Mouse (Mus musculus): ENCODE results near the gene Slc7a3. TPM values are rescaled to one million over a fixed set of nuclear protein-coding genes. Genes with fewer than 3 reads are reported as not detected.

Gene Slc7a3
- polyA plus RNA-seq, 1 experiment from 2014 or later = 0.25 TPM

Other genes starting within 250 kb of the Slc7a3 start
- gene Tex11, start 26.4 kb downstream of the Slc7a3 start, polyA plus RNA-seq (2015; fragmentation: Nextera tagmentation; extraction: Ambion mirVana) = 0.17 and 0.32 TPM in 2 replicates
- 41.2 and 42.5 TPM in 2 replicates for gene Snx12, start 136.5 kb upstream of the Slc7a3 start, polyA plus RNA-seq (2015; fragmentation: Nextera tagmentation; extraction: Ambion mirVana)
- 1.4 and 1.7 TPM in 2 replicates for gene Foxo4, start 168.5 kb upstream of the Slc7a3 start, polyA plus RNA-seq (2015; fragmentation: Nextera tagmentation; extraction: Ambion mirVana)
- not detected in 2 replicates for gene Gm614, start 178.0 kb upstream of the Slc7a3 start, polyA plus RNA-seq (2015; fragmentation: Nextera tagmentation; extraction: Ambion mirVana)
- gene Il2rg, start 182.2 kb upstream of the Slc7a3 start, polyA plus RNA-seq (2015; fragmentation: Nextera tagmentation; extraction: Ambion mirVana) = 14.9 and 15.8 TPM in 2 replicates
- gene Gm20489, start 183.0 kb upstream of the Slc7a3 start, polyA plus RNA-seq (2015; fragmentation: Nextera tagmentation; extraction: Ambion mirVana) = not detected in 2 replicates
- gene Med12, start 188.0 kb upstream of the Slc7a3 start, polyA plus RNA-seq (2015; fragmentation: Nextera tagmentation; extraction: Ambion mirVana) = 19.9 and 21.6 TPM in 2 replicates
- gene Nlgn3, start 213.1 kb upstream of the Slc7a3 start, polyA plus RNA-seq (2015; fragmentation: Nextera tagmentation; extraction: Ambion mirVana) = 2.0 and 2.5 TPM in 2 replicates